Mouse (Mus musculus) stomach, embryonic 14.5 days (tissue): Measurements from ENCODE around the gene Mmab. TPM values are rescaled to one million over a fixed set of nuclear protein-coding genes. Genes with fewer than 3 reads are reported as not detected.

Experiments
- microRNA-seq: library from miRNA; unstranded; fragments of <30 nt; microRNA quantifications from one replicate; pipeline ENCODE4, GENCODE M21; 2016
- polyA plus RNA-seq: library from polyadenylated mRNA; unstranded; fragments of >200 nt; fragmentation: Nextera tagmentation; extraction: Ambion mirVana; gene quantifications from 2 replicates; pipeline ENCODE4 v1.2.1, GENCODE M21; 2014

Mmab gene
- polyA plus RNA-seq, 1 experiment from 2014 or later: 27.8 TPM

Small RNA genes lying within 50 kb of the gene (microRNA-seq; reads per million reads assigned to microRNA genes)
- gene Mir7027: not detected

Other genes with a start within 250 kb of the Mmab start
- 0.15 TPM in 1 of 2 replicates, not detected in the other for gene Foxn4, start 170.3 kb downstream of the Mmab start, polyA plus RNA-seq
- gene Myo1h, start 154.9 kb downstream of the Mmab start, polyA plus RNA-seq: 5.2 and 5.6 TPM in 2 replicates
- 111 and 125 TPM in 2 replicates for gene Kctd10, start 63.6 kb downstream of the Mmab start, polyA plus RNA-seq
- 46.3 and 51.6 TPM in 2 replicates for gene Ube3b, start 63.5 kb downstream of the Mmab start, polyA plus RNA-seq
- 62.7 and 69.8 TPM in 2 replicates for gene Mvk, start 209 bp upstream of the Mmab start, polyA plus RNA-seq
- 2.8 and 2.9 TPM in 2 replicates for gene Fam222a, start 124.0 kb upstream of the Mmab start, polyA plus RNA-seq
- 1.5 and 1.9 TPM in 2 replicates for gene Trpv4, start 214.4 kb upstream of the Mmab start, polyA plus RNA-seq
- gene Gltp, start 246.9 kb upstream of the Mmab start, polyA plus RNA-seq: 81.6 and 87.4 TPM in 2 replicates